Mouse (Mus musculus): Measurements from ENCODE around the gene 4931400O07Rik.

The 4931400O07Rik gene

DNA sequence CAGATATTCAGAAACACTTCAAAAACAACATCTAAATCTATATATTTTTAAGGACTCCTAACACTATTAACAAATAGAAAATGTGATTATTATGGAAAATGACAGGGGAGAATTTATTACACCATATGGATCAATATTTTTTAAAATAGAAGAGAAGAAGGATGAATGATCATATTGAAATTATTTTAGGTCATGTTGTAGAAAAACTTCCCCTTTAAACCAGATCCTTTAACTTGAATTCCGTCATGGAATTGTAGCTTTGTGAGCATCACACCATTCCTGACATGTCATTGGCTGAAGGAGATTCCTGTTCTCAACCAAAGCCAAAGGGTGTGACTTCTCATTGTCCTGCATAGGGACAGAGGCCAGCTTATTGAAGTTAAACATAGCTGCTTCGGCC, at the start of gene 4931400O07Rik:
4931400O07Rik (plus strand) TSS at position 301 of the 400 bp plus-strand sequence.
- DNase-seq, result no peak
